In the genomic region with DNA sequence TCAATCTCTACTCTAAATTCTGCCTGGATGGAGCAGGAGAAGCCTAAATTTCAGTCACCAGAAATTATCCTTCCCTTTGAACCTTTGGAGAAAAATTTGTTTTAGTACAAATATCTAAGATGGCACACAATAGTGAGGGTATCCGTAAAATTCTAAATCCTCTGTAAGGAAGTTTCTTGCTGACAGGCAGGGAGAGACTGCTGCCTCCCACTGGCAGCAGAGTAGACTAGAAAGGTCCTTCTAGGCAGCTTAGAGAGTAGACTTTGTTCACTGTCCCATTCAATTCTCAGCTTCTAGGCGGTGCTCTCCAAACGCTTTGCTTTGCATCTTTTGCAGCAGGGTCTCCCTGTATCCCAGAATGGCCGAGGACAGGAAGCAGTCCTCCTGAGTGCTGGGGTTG, we compare ENCODE assay signal across 25 mouse cellular contexts. TPM values are rescaled to one million over a fixed set of nuclear protein-coding genes. Genes with fewer than 3 reads are reported as not detected.
DNase-seq lines count a peak whose midpoint lies in the region; ATAC-seq and TF ChIP-seq lines count a peak whose summit lies in the region.
"Had no signal": no experiment of that assay in that cellular context is flagged by ENCODE, and none has a peak within 500 bp of the region (broad histone marks: within the 10 kb centered on the region; RNA-seq: fewer than 3 reads in every experiment).

No protein-coding gene starts in this region.

- no peak for TF ChIP-seq POLR2A in cortical plate, adult 2 months (IDR thresholded peaks at IDR 0.05; ENCODE audit: extremely low read depth, insufficient read depth, low read length)

- ATAC-seq in heart, postnatal 0 days (ENCODE audit: insufficient read depth, low read depth), result no peak
- ATAC-seq: inflammation-experienced regulatory T-cells, adult 6 months; midbrain, embryonic 13.5 days had no signal

- no peak for TF ChIP-seq EP300 in heart, postnatal 0 days (IDR thresholded peaks at IDR 0.05; ENCODE audit: low read depth)

- no peak for DNase-seq in heart, postnatal 0 days (ENCODE audit: low spot score)
- DNase-seq in heart, adult 8-10 months (ENCODE audit: low spot score), result no peak
- DNase-seq in layer of hippocampus, adult 2 months (ENCODE audit: low spot score in 2 of 2), result no peak
- no peak for DNase-seq in layer of hippocampus, adult 9-11 months
- peak; percentile 18 for DNase-seq in NIH3T3 (ENCODE audit: low read depth)
- DNase-seq in embryo, embryonic 9.5 days (ENCODE audit: extremely low spot score), result no peak
- DNase-seq: adrenal gland, postnatal 14 days; cerebellum, adult 18-20 months; cerebellum, postnatal 25 days; gastrocnemius, postnatal 10 days; heart, adult 18-20 months; lung, adult 18-20 months; lung, postnatal 14 days; right cerebral cortex, postnatal 14 days; thymus, adult 2 months had no signal

- peaks cover 4% of the 10 kb centered on the region; the same call in 1 of the 2 replicates for H3K36me3 ChIP-seq in heart, postnatal 0 days (replicated peaks; ENCODE audit: control insufficient read depth, insufficient read depth, low read length)
- H3K36me3 ChIP-seq: heart, embryonic 15.5 days; midbrain, embryonic 13.5 days; neural tube, embryonic 15.5 days had no signal

- H3K4me1 ChIP-seq in heart, postnatal 0 days (ENCODE audit: control insufficient read depth, insufficient read depth), result peaks cover 9% of the 10 kb centered on the region
- peaks cover 2% of the 10 kb centered on the region for H3K4me1 ChIP-seq in cortical plate, adult 2 months (ENCODE audit: control insufficient read depth, insufficient read depth, low read length)

- H3K9me3 ChIP-seq in heart, postnatal 0 days (replicated peaks; ENCODE audit: control insufficient read depth, low read length), result no peaks in the 10 kb centered on the region
- H3K9me3 ChIP-seq: embryonic facial prominence, embryonic 10.5 days; heart, embryonic 15.5 days; hindbrain, embryonic 12.5 days; limb, embryonic 13.5 days; midbrain, embryonic 13.5 days; neural tube, embryonic 15.5 days had no signal

- no peak overlapping the region for H3K4me2 ChIP-seq in heart, postnatal 0 days (ENCODE audit: low read depth, low read length)
- H3K4me2 ChIP-seq: heart, embryonic 15.5 days; hindbrain, embryonic 12.5 days; limb, embryonic 13.5 days; midbrain, embryonic 13.5 days; neural tube, embryonic 15.5 days had no signal

- H3K9ac ChIP-seq in heart, postnatal 0 days (replicated peaks; ENCODE audit: low read depth, low read length), result no peak overlapping the region
- H3K9ac ChIP-seq: heart, embryonic 15.5 days; hindbrain, embryonic 12.5 days; limb, embryonic 13.5 days; midbrain, embryonic 13.5 days; neural tube, embryonic 15.5 days had no signal

- 50% methylated on average over 4 of the region's 4 CpGs for WGBS in heart, postnatal 0 days

- no peaks in the 10 kb centered on the region for H3K27me3 ChIP-seq in heart, postnatal 0 days (ENCODE audit: control insufficient read depth, insufficient read depth, low read length)
- H3K27me3 ChIP-seq: CH12.LX; heart, embryonic 15.5 days; hindbrain, embryonic 12.5 days; limb, embryonic 13.5 days; midbrain, embryonic 13.5 days; neural tube, embryonic 15.5 days had no signal

- peak; percentile 34 for TF ChIP-seq CTCF in heart, postnatal 0 days (IDR thresholded peaks at IDR 0.05; ENCODE audit: low read depth)
- TF ChIP-seq CTCF in layer of hippocampus, adult 2 months (conservative IDR thresholded peaks at IDR 0.05), result peak; percentile 67
- TF ChIP-seq CTCF in cortical plate, adult 2 months (IDR thresholded peaks at IDR 0.05; ENCODE audit: extremely low read depth, insufficient read depth, low read length), result 0 out of 2 replicates have a peak, but pooled peaks have one; percentile 23

- no peak overlapping the region for H3K4me3 ChIP-seq in heart, postnatal 0 days (ENCODE audit: low read depth, low read length)
- H3K4me3 ChIP-seq in layer of hippocampus, adult 2 months, result no peak overlapping the region
- H3K4me3 ChIP-seq in cortical plate, adult 2 months (ENCODE audit: insufficient read depth, low read length), result no peak overlapping the region
- H3K4me3 ChIP-seq: embryonic facial prominence, embryonic 10.5 days; heart, embryonic 15.5 days; hindbrain, embryonic 12.5 days; limb, embryonic 13.5 days; midbrain, embryonic 13.5 days; myocyte; neural tube, embryonic 15.5 days had no signal

- H3K27ac ChIP-seq in heart, postnatal 0 days (ENCODE audit: low read depth), result no peak overlapping the region
- H3K27ac ChIP-seq in layer of hippocampus, adult 2 months, result no peak overlapping the region
- H3K27ac ChIP-seq in cortical plate, adult 2 months (ENCODE audit: insufficient read depth, low read length), result no peak overlapping the region
- H3K27ac ChIP-seq: embryonic facial prominence, embryonic 10.5 days; heart, embryonic 15.5 days; hindbrain, embryonic 12.5 days; limb, embryonic 13.5 days; midbrain, embryonic 13.5 days; neural tube, embryonic 15.5 days had no signal

RNA-seq across cellular contexts. Expression of gene Stard7, which starts 2.2 kb away (rescaled TPM):
- total RNA-seq in heart, postnatal 0 days (2014; rRNA removed; ENCODE audit: low replicate concordance), result 228 and 244 TPM in 2 replicates
- polyA plus RNA-seq in heart, postnatal 0 days (2015; fragmentation: Nextera tagmentation; extraction: Ambion mirVana), result 109 and 123 TPM in 2 replicates
- total RNA-seq in heart, adult 8-10 months (2022), result 100 to 1,000 TPM; 162 to 173 (median 169) TPM
- 100 to 1,000 TPM; 112 to 117 TPM for total RNA-seq in layer of hippocampus, adult 2 months (2021)
- 96.1 and 97.6 TPM in 2 replicates for polyA plus RNA-seq in cortical plate, adult 2 months (2012; rRNA removed)

RNA-seq across cellular contexts. Expression of gene Tmem127, which starts 20.1 kb away (rescaled TPM):
- total RNA-seq in heart, postnatal 0 days (2014; rRNA removed; ENCODE audit: low replicate concordance), result 48.2 and 75.3 TPM in 2 replicates
- polyA plus RNA-seq in heart, postnatal 0 days (2015; fragmentation: Nextera tagmentation; extraction: Ambion mirVana), result 21.2 and 22.1 TPM in 2 replicates
- total RNA-seq in heart, adult 8-10 months (2022), result 10 to 100 TPM; 23.9 to 27.7 (median 27.2) TPM
- 10 to 100 TPM; 67.5 to 78.5 TPM for total RNA-seq in layer of hippocampus, adult 2 months (2021)
- polyA plus RNA-seq in cortical plate, adult 2 months (2012; rRNA removed), result 65.2 and 70.5 TPM in 2 replicates

RNA-seq across cellular contexts. Expression of gene Ciao1, which starts 20.2 kb away (rescaled TPM):
- 38.0 and 65.9 TPM in 2 replicates for total RNA-seq in heart, postnatal 0 days (2014; rRNA removed; ENCODE audit: low replicate concordance)
- 53.7 and 59.5 TPM in 2 replicates for polyA plus RNA-seq in heart, postnatal 0 days (2015; fragmentation: Nextera tagmentation; extraction: Ambion mirVana)
- total RNA-seq in heart, adult 8-10 months (2022), result 10 to 100 TPM; 57.8 to 73.8 (median 70.6) TPM
- 10 to 100 TPM; 76.1 to 85.1 TPM for total RNA-seq in layer of hippocampus, adult 2 months (2021)
- polyA plus RNA-seq in cortical plate, adult 2 months (2012; rRNA removed), result 72.2 and 79.1 TPM in 2 replicates

RNA-seq across cellular contexts. Expression of gene Snrnp200, which starts 59.7 kb away (rescaled TPM):
- total RNA-seq in heart, postnatal 0 days (2014; rRNA removed; ENCODE audit: low replicate concordance), result 60.0 and 62.2 TPM in 2 replicates
- polyA plus RNA-seq in heart, postnatal 0 days (2015; fragmentation: Nextera tagmentation; extraction: Ambion mirVana), result 33.3 and 36.7 TPM in 2 replicates
- total RNA-seq in heart, adult 8-10 months (2022), result 10 to 100 TPM; 61.1 to 72.6 (median 67.5) TPM
- total RNA-seq in layer of hippocampus, adult 2 months (2021), result 10 to 100 TPM; 94.9 to 95.2 TPM
- 61.7 and 62.3 TPM in 2 replicates for polyA plus RNA-seq in cortical plate, adult 2 months (2012; rRNA removed)

RNA-seq across cellular contexts. Expression of gene 1810024B03Rik, which starts 59.8 kb away (rescaled TPM):
- total RNA-seq in heart, postnatal 0 days (2014; rRNA removed; ENCODE audit: low replicate concordance), result 0.27 TPM in 1 of 2 replicates, not detected in the other
- 1.6 and 1.9 TPM in 2 replicates for polyA plus RNA-seq in heart, postnatal 0 days (2015; fragmentation: Nextera tagmentation; extraction: Ambion mirVana)
- total RNA-seq in heart, adult 8-10 months (2022), result under 1 TPM in 3 of 4 experiments, not detected in 1; 0.28 to 0.38 (median 0.28) TPM
- total RNA-seq in layer of hippocampus, adult 2 months (2021), result 1 to 10 TPM in 1 of 2 experiments, under 1 TPM in 1; 0.91 to 1.1 TPM
- polyA plus RNA-seq in cortical plate, adult 2 months (2012; rRNA removed), result 1.4 and 1.8 TPM in 2 replicates
